Mouse (Mus musculus) cortical plate, adult 2 months (tissue): ENCODE results near the gene Ppa1.

Experiments used
- CTCF ChIP-seq: fragments of 200-500 bp; IDR thresholded peaks from 2 replicates; pipeline ENCODE4 v1.5.1; 2011; ENCODE audit warnings: mild to moderate bottlenecking, control low read depth, low read length; ENCODE audit not compliant: insufficient read depth; ENCODE audit errors: extremely low read depth
- POLR2A ChIP-seq: fragments of 200-500 bp; IDR thresholded peaks from 2 replicates; pipeline ENCODE4 v1.6.1; 2011; ENCODE audit warnings: mild to moderate bottlenecking, low read length, control low read depth; ENCODE audit not compliant: insufficient read depth; ENCODE audit errors: extremely low read depth

- TF ChIP-seq POLR2A: no peak
- TF ChIP-seq CTCF: 0 out of 2 replicates have a peak, but pooled peaks have one; percentile 9
Measured at GRCm38 (mm10) chr10:61610650-61611235, 37.6 kb upstream of the Ppa1 start.
